Mouse (Mus musculus) spleen, postnatal 10 days (tissue): ENCODE measurements around the gene Ptprm.

ENCODE experiments used
- DNase-seq, 2 experiments: peaks; one replicate each; pipeline ENCODE4 v3.0.0; 2021 to 2022; ENCODE audit warnings: low spot score in 2 of 2

The Ptprm gene

GRCm38 (mm10) chr17:66729979-66730378 is 624.3 kb downstream of the Ptprm start:
- no peak for DNase-seq

- no peak for DNase-seq
Observed at GRCm38 (mm10) chr17:66720992-66721351, 633.3 kb downstream of the Ptprm start.

- no peak for DNase-seq
Observed at GRCm38 (mm10) chr17:66720200-66720991, 633.9 kb downstream of the Ptprm start.

GRCm38 (mm10) chr17:66712456-66713205 is 641.6 kb downstream of the Ptprm start:
- DNase-seq: no peak

GRCm38 (mm10) chr17:66711221-66712016 is 642.8 kb downstream of the Ptprm start:
- no peak for DNase-seq

- DNase-seq: no peak
Observed at GRCm38 (mm10) chr17:66710568-66710967, 643.7 kb downstream of the Ptprm start.

- DNase-seq: no peak
Observed at GRCm38 (mm10) chr17:66708748-66709147, 645.5 kb downstream of the Ptprm start.

GRCm38 (mm10) chr17:66707684-66708083 is 646.6 kb downstream of the Ptprm start:
- no peak for DNase-seq

GRCm38 (mm10) chr17:66701358-66702184 is 652.7 kb downstream of the Ptprm start:
- DNase-seq: no peak

- DNase-seq: no peak
Observed at GRCm38 (mm10) chr17:66699896-66700295, 654.4 kb downstream of the Ptprm start.

GRCm38 (mm10) chr17:66697650-66698049 is 656.6 kb downstream of the Ptprm start:
- DNase-seq: no peak

GRCm38 (mm10) chr17:66696531-66697172 is 657.6 kb downstream of the Ptprm start:
- no peak for DNase-seq

GRCm38 (mm10) chr17:66694326-66694725 is 659.9 kb downstream of the Ptprm start:
- DNase-seq: no peak

GRCm38 (mm10) chr17:66693676-66694304 is 660.5 kb downstream of the Ptprm start:
- DNase-seq: no peak

GRCm38 (mm10) chr17:66692941-66693675 is 661.1 kb downstream of the Ptprm start:
- no peak for DNase-seq

GRCm38 (mm10) chr17:66688179-66688578 is 666.1 kb downstream of the Ptprm start:
- no peak for DNase-seq

- DNase-seq: no peak
Observed at GRCm38 (mm10) chr17:66687543-66687942, 666.7 kb downstream of the Ptprm start.

- DNase-seq: no peak
Observed at GRCm38 (mm10) chr17:66686701-66687489, 667.4 kb downstream of the Ptprm start.

- DNase-seq: no peak
Observed at GRCm38 (mm10) chr17:66683411-66683810, 670.8 kb downstream of the Ptprm start.
